Mouse (Mus musculus): ENCODE measurements around the gene Spag9. TPM values are rescaled to one million over a fixed set of nuclear protein-coding genes. Genes with fewer than 3 reads are reported as not detected.
"Not testable (repeated sequence)": the region's sequence is repeated elsewhere in the genome, so short reads cannot be mapped to it uniquely, and the experiment has no call there.

Spag9 gene
- polyA plus RNA-seq, 1 experiment: 45.7 TPM

- no peaks in the 10 kb centered on the region for H3K36me3 ChIP-seq (ENCODE audit: control insufficient read depth, insufficient read depth, low read length, poor library complexity, severe bottlenecking)
Measured at GRCm38 (mm10) chr11:94032084-94032483, 36.2 kb downstream of the Spag9 start.

GRCm38 (mm10) chr11:94032971-94033370 lies 37.1 kb downstream of the Spag9 start:
- TF ChIP-seq CTCF (IDR thresholded peaks at IDR 0.05; ENCODE audit: low read depth, low read length) (no peak), EP300 (IDR thresholded peaks at IDR 0.05; ENCODE audit: insufficient read depth, low read depth, low read length) (no peak), POLR2A (IDR thresholded peaks at IDR 0.05; ENCODE audit: insufficient read depth, low read length) (no peak)
- Histone ChIP-seq H3K27ac (ENCODE audit: insufficient read depth, low read length) (no peak overlapping the region), H3K9me3 (replicated peaks; ENCODE audit: control insufficient read depth, insufficient read depth, low read length, poor library complexity, severe bottlenecking) (no peaks in the 10 kb centered on the region), H3K36me3 (ENCODE audit: control insufficient read depth, insufficient read depth, low read length, poor library complexity, severe bottlenecking) (no peaks in the 10 kb centered on the region), H3K9ac (ENCODE audit: low read depth, poor library complexity, severe bottlenecking) (no peak overlapping the region), H3K4me3 (ENCODE audit: low read depth, low read length) (no peak overlapping the region), H3K27me3 (ENCODE audit: control insufficient read depth, insufficient read depth, low read length, poor library complexity, severe bottlenecking) (no peaks in the 10 kb centered on the region; the same call in 1 of the 2 replicates), H3K4me1 (ENCODE audit: control insufficient read depth, insufficient read depth, low read length) (no peaks in the 10 kb centered on the region)

More at GRCm38 (mm10) chr11:94032084-94032483, 36.2 kb downstream of the Spag9 start:
- no peaks in the 10 kb centered on the region for H3K4me1 ChIP-seq (ENCODE audit: control insufficient read depth, insufficient read depth, low read length)
- H3K27ac ChIP-seq (ENCODE audit: insufficient read depth, low read length): no peak overlapping the region
- TF ChIP-seq EP300 (IDR thresholded peaks at IDR 0.05; ENCODE audit: insufficient read depth, low read depth, low read length) (no peak), POLR2A (IDR thresholded peaks at IDR 0.05; ENCODE audit: insufficient read depth, low read length) (no peak), CTCF (IDR thresholded peaks at IDR 0.05; ENCODE audit: low read depth, low read length) (no peak)
- H3K9me3 ChIP-seq (replicated peaks; ENCODE audit: control insufficient read depth, insufficient read depth, low read length, poor library complexity, severe bottlenecking): no peaks in the 10 kb centered on the region
- no peak overlapping the region for H3K9ac ChIP-seq (ENCODE audit: low read depth, poor library complexity, severe bottlenecking)
- H3K27me3 ChIP-seq (ENCODE audit: control insufficient read depth, insufficient read depth, low read length, poor library complexity, severe bottlenecking): no peaks in the 10 kb centered on the region; the same call in 1 of the 2 replicates
- H3K4me3 ChIP-seq (ENCODE audit: low read depth, low read length): no peak overlapping the region

- H3K27me3 ChIP-seq (ENCODE audit: control insufficient read depth, insufficient read depth, low read length, poor library complexity, severe bottlenecking): no peaks in the 10 kb centered on the region; the same call in 1 of the 2 replicates
- TF ChIP-seq CTCF (IDR thresholded peaks at IDR 0.05; ENCODE audit: low read depth, low read length) (no peak), EP300 (IDR thresholded peaks at IDR 0.05; ENCODE audit: insufficient read depth, low read depth, low read length) (no peak)
- no peaks in the 10 kb centered on the region for H3K4me1 ChIP-seq (ENCODE audit: control insufficient read depth, insufficient read depth, low read length)
Measured at GRCm38 (mm10) chr11:94035974-94036373, 40.1 kb downstream of the Spag9 start.

GRCm38 (mm10) chr11:94041475-94041874 lies 45.6 kb downstream of the Spag9 start:
- Histone ChIP-seq H3K9ac (ENCODE audit: low read depth, poor library complexity, severe bottlenecking) (no peak overlapping the region), H3K36me3 (ENCODE audit: control insufficient read depth, insufficient read depth, low read length, poor library complexity, severe bottlenecking) (no peaks in the 10 kb centered on the region), H3K4me1 (ENCODE audit: control insufficient read depth, insufficient read depth, low read length) (peaks cover 5% of the 10 kb centered on the region), H3K27me3 (ENCODE audit: control insufficient read depth, insufficient read depth, low read length, poor library complexity, severe bottlenecking) (no peaks in the 10 kb centered on the region), H3K9me3 (replicated peaks; ENCODE audit: control insufficient read depth, insufficient read depth, low read length, poor library complexity, severe bottlenecking) (no peaks in the 10 kb centered on the region), H3K27ac (ENCODE audit: insufficient read depth, low read length) (no peak overlapping the region), H3K4me3 (ENCODE audit: low read depth, low read length) (no peak overlapping the region)
- TF ChIP-seq CTCF (IDR thresholded peaks at IDR 0.05; ENCODE audit: low read depth, low read length) (no peak), EP300 (IDR thresholded peaks at IDR 0.05; ENCODE audit: insufficient read depth, low read depth, low read length) (no peak), POLR2A (IDR thresholded peaks at IDR 0.05; ENCODE audit: insufficient read depth, low read length) (no peak)

More at GRCm38 (mm10) chr11:94035974-94036373, 40.1 kb downstream of the Spag9 start:
- Histone ChIP-seq H3K36me3 (ENCODE audit: control insufficient read depth, insufficient read depth, low read length, poor library complexity, severe bottlenecking) (no peaks in the 10 kb centered on the region), H3K9ac (ENCODE audit: low read depth, poor library complexity, severe bottlenecking) (no peak overlapping the region), H3K4me3 (ENCODE audit: low read depth, low read length) (no peak overlapping the region), H3K9me3 (replicated peaks; ENCODE audit: control insufficient read depth, insufficient read depth, low read length, poor library complexity, severe bottlenecking) (no peaks in the 10 kb centered on the region), H3K27ac (ENCODE audit: insufficient read depth, low read length) (no peak overlapping the region)

GRCm38 (mm10) chr11:94042301-94042700 lies 46.4 kb downstream of the Spag9 start:
- not testable (repeated sequence) for H3K9me3 ChIP-seq (replicated peaks; ENCODE audit: control insufficient read depth, insufficient read depth, low read length, poor library complexity, severe bottlenecking); H3K36me3 ChIP-seq (ENCODE audit: control insufficient read depth, insufficient read depth, low read length, poor library complexity, severe bottlenecking); H3K27ac ChIP-seq (ENCODE audit: insufficient read depth, low read length); H3K4me3 ChIP-seq (ENCODE audit: low read depth, low read length); H3K4me1 ChIP-seq (ENCODE audit: control insufficient read depth, insufficient read depth, low read length); H3K9ac ChIP-seq (ENCODE audit: low read depth, poor library complexity, severe bottlenecking); H3K27me3 ChIP-seq (ENCODE audit: control insufficient read depth, insufficient read depth, low read length, poor library complexity, severe bottlenecking)

- no peaks in the 10 kb centered on the region for H3K27me3 ChIP-seq (ENCODE audit: control insufficient read depth, insufficient read depth, low read length, poor library complexity, severe bottlenecking)
- no peaks in the 10 kb centered on the region for H3K9me3 ChIP-seq (replicated peaks; ENCODE audit: control insufficient read depth, insufficient read depth, low read length, poor library complexity, severe bottlenecking)
- TF ChIP-seq EP300 (IDR thresholded peaks at IDR 0.05; ENCODE audit: insufficient read depth, low read depth, low read length) (no peak), POLR2A (IDR thresholded peaks at IDR 0.05; ENCODE audit: insufficient read depth, low read length) (no peak), CTCF (IDR thresholded peaks at IDR 0.05; ENCODE audit: low read depth, low read length) (no peak)
- H3K27ac ChIP-seq (ENCODE audit: insufficient read depth, low read length): no peak overlapping the region
- peak overlapping the region; percentile 36 for H3K4me3 ChIP-seq (ENCODE audit: low read depth, low read length)
- peaks cover 4% of the 10 kb centered on the region; the same call in 1 of the 2 replicates for H3K36me3 ChIP-seq (ENCODE audit: control insufficient read depth, insufficient read depth, low read length, poor library complexity, severe bottlenecking)
- peak overlapping the region; percentile 15; the same call in 1 of the 2 replicates for H3K9ac ChIP-seq (ENCODE audit: low read depth, poor library complexity, severe bottlenecking)
- peaks cover 8% of the 10 kb centered on the region for H3K4me1 ChIP-seq (ENCODE audit: control insufficient read depth, insufficient read depth, low read length)
Measured at GRCm38 (mm10) chr11:94043998-94044985, 48.4 kb downstream of the Spag9 start.

Data from ES-Bruce4 (cell line).